Mouse (Mus musculus) midbrain, embryonic 14.5 days (tissue): ENCODE measurements around the gene Nr5a2. TPM values are rescaled to one million over a fixed set of nuclear protein-coding genes. Genes with fewer than 3 reads are reported as not detected.
A peak's percentile ranks its signal among the peaks of the same experiment; 100 is the strongest.

Experiments
- ATAC-seq: fragments of 200-750 bp; cut with Nextera tagmentation; 2 replicates; pipeline ENCODE4 v1.8.0; 2017; ENCODE audit warnings: moderate number of reproducible peaks, moderate library complexity; ENCODE audit not compliant: low FRiP score, low TSS enrichment
- DNase-seq: peaks from one replicate; pipeline ENCODE4 v3.0.0-alpha.2; 2015
- H3K27ac ChIP-seq: fragments of 300-500 bp; sonication (generic); replicated peaks from 2 replicates; pipeline ENCODE4 v1.5.1; 2014; ENCODE audit warnings: mild to moderate bottlenecking, low read depth, low read length, moderate library complexity
- H3K27me3 ChIP-seq: fragments of 300-500 bp; sonication (generic); 2 replicates; pipeline ENCODE4 v1.6.1; 2014; ENCODE audit warnings: low read length, control low read depth, mixed read lengths; ENCODE audit not compliant: control insufficient read depth, insufficient read depth
- H3K36me3 ChIP-seq: fragments of 300-500 bp; sonication (generic); 2 replicates; pipeline ENCODE4 v1.6.1; 2014; ENCODE audit warnings: low read length, control low read depth; ENCODE audit not compliant: control insufficient read depth, insufficient read depth
- H3K4me1 ChIP-seq: fragments of 300-500 bp; sonication (generic); 2 replicates; pipeline ENCODE4 v1.6.1; 2014; ENCODE audit warnings: mild to moderate bottlenecking, antibody characterized with exemption, low read length, control low read depth; ENCODE audit not compliant: control insufficient read depth, insufficient read depth
- H3K4me2 ChIP-seq: fragments of 300-500 bp; sonication (generic); 2 replicates; pipeline ENCODE4 v1.6.1; 2014; ENCODE audit warnings: mild to moderate bottlenecking, low read length, moderate library complexity
- H3K4me3 ChIP-seq: fragments of 300-500 bp; sonication (generic); replicated peaks from 2 replicates; pipeline ENCODE4 v1.5.1; 2014; ENCODE audit warnings: low read depth, low read length
- H3K9ac ChIP-seq: fragments of 300-500 bp; sonication (generic); replicated peaks from 2 replicates; pipeline ENCODE4 v1.6.1; 2014; ENCODE audit warnings: mild to moderate bottlenecking, low read length, moderate library complexity
- H3K9me3 ChIP-seq: fragments of 300-500 bp; sonication (generic); 2 replicates; pipeline ENCODE4 v1.6.1; 2016; ENCODE audit warnings: low read length, control low read depth, mixed read lengths; ENCODE audit not compliant: control insufficient read depth
- WGBS: fragments of 180-500 bp; shearing (Covaris S2); extraction: QIAGEN DNeasy Blood & Tissue Kit; methylation state at CpG from one replicate; pipeline ENCODE4 v1.1.7; 2014; 5-methylcytosine and 5-hydroxymethylcytosine counted together
- polyA plus RNA-seq: library from polyadenylated mRNA; unstranded; fragments of >200 nt; fragmentation: Nextera tagmentation; extraction: Ambion mirVana; gene quantifications from 2 replicates; pipeline ENCODE4 v1.2.1, GENCODE M21; 2014

The Nr5a2 gene
- polyA plus RNA-seq, 1 experiment from 2014 or later: 1.6 TPM

GRCm38 (mm10) chr1:136952609-136953311 is 7.5 kb downstream of the Nr5a2 start:
- H3K27me3 ChIP-seq: peaks cover 92% of the 10 kb centered on the region
- under 1% methylated on average over 39 of the region's 39 CpGs for WGBS
- H3K4me2 ChIP-seq: peak overlapping the region; percentile 48
- no peak overlapping the region for H3K9ac ChIP-seq
- peaks cover 27% of the 10 kb centered on the region for H3K4me1 ChIP-seq
- no peak overlapping the region for H3K27ac ChIP-seq
- peak; percentile 55 for DNase-seq
- H3K4me3 ChIP-seq: peak overlapping the region; percentile 19
- no peaks in the 10 kb centered on the region for H3K9me3 ChIP-seq
- ATAC-seq: no peak
- no peaks in the 10 kb centered on the region for H3K36me3 ChIP-seq

- peak overlapping the region; percentile 19; the same call in 1 of the 2 replicates for H3K4me3 ChIP-seq
- H3K4me2 ChIP-seq: peak overlapping the region; percentile 48
- DNase-seq: no peak
- H3K27ac ChIP-seq: no peak overlapping the region
- 1% methylated on average over 20 of the region's 21 CpGs for WGBS
- no peak for ATAC-seq
- no peaks in the 10 kb centered on the region for H3K36me3 ChIP-seq
- H3K9me3 ChIP-seq: no peaks in the 10 kb centered on the region
- H3K4me1 ChIP-seq: peaks cover 31% of the 10 kb centered on the region
- peaks cover 92% of the 10 kb centered on the region for H3K27me3 ChIP-seq
- H3K9ac ChIP-seq: no peak overlapping the region
These were observed 8.2 kb downstream of the Nr5a2 start for GRCm38 (mm10) chr1:136951946-136952531.

- H3K9ac ChIP-seq: no peak overlapping the region
- whole genome bisulfite sequencing: 17% methylated on average over 3 of the region's 3 CpGs
- H3K27ac ChIP-seq: no peak overlapping the region
- DNase-seq (no peak), ATAC-seq (no peak)
- no peak overlapping the region for H3K4me3 ChIP-seq
- H3K9me3 ChIP-seq: no peaks in the 10 kb centered on the region
- H3K27me3 ChIP-seq: peaks cover 97% of the 10 kb centered on the region
- H3K4me1 ChIP-seq: peaks cover 31% of the 10 kb centered on the region
- H3K36me3 ChIP-seq: no peaks in the 10 kb centered on the region
- no peak overlapping the region for H3K4me2 ChIP-seq
These were observed 9.0 kb downstream of the Nr5a2 start for GRCm38 (mm10) chr1:136951155-136951650.

DNA sequence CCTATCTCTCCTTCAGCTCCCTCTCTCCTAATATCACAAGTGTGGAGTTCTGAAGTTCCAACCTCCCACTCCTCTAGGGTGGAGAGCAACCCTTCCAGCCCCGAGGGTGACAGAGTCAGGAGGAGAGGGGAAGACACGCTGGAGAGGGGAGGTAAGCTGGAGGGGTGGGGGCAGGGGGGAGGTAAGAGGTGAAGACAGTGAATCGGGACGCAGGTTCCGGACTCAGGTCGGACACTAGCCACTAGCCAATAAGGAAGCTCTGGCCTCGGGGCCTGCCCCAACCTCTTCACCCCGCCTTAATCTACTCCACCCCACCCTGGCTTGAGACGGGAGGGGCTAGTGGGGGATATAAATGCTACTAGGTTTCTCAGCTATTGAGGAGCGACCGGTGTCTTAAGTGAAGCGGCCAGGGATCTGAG is 10.9 kb downstream of the Nr5a2 start:
- H3K27me3 ChIP-seq: peaks cover 98% of the 10 kb centered on the region
- WGBS: under 1% methylated on average over 12 of the region's 12 CpGs
- ATAC-seq: peak; percentile 40; the same call in 1 of the 2 replicates
- H3K36me3 ChIP-seq: no peaks in the 10 kb centered on the region
- H3K4me1 ChIP-seq: peaks cover 31% of the 10 kb centered on the region
- no peak overlapping the region for H3K27ac ChIP-seq
- peak overlapping the region; percentile 44 for H3K4me3 ChIP-seq
- H3K9me3 ChIP-seq: no peaks in the 10 kb centered on the region
- peak overlapping the region; percentile 50 for H3K9ac ChIP-seq
- no peak for DNase-seq
- H3K4me2 ChIP-seq: peak overlapping the region; percentile 93

DNA sequence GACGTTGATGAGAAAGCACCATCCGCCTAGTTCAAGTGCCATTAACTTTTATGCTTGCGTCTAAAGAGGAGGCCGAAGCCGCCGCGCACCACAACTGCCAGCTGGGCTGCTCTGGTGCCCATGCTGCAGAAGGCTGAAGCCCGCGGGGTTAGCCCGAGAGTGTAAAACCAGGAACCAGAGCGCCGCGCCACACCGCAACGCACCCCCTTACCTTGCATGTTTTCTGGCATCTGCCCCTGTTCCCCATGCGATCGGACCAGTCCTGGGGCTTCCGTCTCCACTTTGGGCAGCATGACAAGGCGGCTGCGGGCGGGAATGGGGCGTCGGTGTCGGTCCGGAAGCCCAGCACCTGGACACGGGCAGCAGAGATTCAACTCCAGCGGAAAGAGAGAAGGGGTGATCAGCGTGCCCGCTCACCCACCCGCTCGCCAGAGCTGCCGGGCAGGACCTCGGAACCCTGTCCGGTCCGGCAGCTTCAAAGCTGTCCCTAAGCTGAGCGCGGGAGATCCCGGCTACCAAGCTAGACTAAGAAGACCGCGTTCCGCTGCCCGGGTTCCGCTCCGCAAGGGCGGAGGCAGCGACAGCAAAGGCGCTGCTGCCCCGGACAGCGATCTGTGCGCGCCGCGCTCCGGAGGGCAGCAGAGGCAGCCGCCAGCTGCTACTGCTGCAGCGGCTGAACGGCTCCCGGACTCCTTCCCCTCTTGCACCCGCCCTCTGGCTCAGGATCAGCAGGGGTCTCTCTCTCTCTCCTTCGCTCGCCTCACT is 11.6 kb downstream of the Nr5a2 start:
- DNase-seq (peak; percentile 84), ATAC-seq (peak; percentile 72)
- Histone ChIP-seq H3K9ac (peak overlapping the region; percentile 50), H3K4me3 (peak overlapping the region; percentile 44), H3K4me1 (peaks cover 31% of the 10 kb centered on the region), H3K9me3 (no peaks in the 10 kb centered on the region), H3K4me2 (peak overlapping the region; percentile 93), H3K27ac (no peak overlapping the region), H3K36me3 (no peaks in the 10 kb centered on the region), H3K27me3 (peaks cover 96% of the 10 kb centered on the region)
- WGBS: under 1% methylated on average over 61 of the region's 61 CpGs

DNA sequence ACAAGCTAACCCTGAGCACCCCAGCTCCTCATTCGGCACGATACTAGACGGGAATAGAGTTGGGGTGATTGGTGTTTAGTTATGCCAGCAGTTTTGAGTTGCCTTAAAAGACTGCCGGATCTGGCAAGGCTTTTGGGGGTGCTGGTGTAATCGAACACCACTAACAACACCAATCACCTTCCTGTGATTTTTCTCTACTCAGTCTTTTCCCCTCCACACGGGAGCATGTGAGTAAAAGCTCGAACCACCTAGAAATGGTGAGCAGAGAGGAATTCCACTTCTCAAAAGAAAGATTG is 12.2 kb downstream of the Nr5a2 start:
- DNase-seq (no peak), ATAC-seq (no peak)
- peak overlapping the region; percentile 44 for H3K4me3 ChIP-seq
- peaks cover 96% of the 10 kb centered on the region for H3K27me3 ChIP-seq
- H3K9me3 ChIP-seq: no peaks in the 10 kb centered on the region
- 3% methylated on average over 7 of the region's 7 CpGs for WGBS
- peaks cover 30% of the 10 kb centered on the region for H3K4me1 ChIP-seq
- no peaks in the 10 kb centered on the region for H3K36me3 ChIP-seq
- H3K4me2 ChIP-seq: peak overlapping the region; percentile 93
- H3K9ac ChIP-seq: no peak overlapping the region
- no peak overlapping the region for H3K27ac ChIP-seq

DNA sequence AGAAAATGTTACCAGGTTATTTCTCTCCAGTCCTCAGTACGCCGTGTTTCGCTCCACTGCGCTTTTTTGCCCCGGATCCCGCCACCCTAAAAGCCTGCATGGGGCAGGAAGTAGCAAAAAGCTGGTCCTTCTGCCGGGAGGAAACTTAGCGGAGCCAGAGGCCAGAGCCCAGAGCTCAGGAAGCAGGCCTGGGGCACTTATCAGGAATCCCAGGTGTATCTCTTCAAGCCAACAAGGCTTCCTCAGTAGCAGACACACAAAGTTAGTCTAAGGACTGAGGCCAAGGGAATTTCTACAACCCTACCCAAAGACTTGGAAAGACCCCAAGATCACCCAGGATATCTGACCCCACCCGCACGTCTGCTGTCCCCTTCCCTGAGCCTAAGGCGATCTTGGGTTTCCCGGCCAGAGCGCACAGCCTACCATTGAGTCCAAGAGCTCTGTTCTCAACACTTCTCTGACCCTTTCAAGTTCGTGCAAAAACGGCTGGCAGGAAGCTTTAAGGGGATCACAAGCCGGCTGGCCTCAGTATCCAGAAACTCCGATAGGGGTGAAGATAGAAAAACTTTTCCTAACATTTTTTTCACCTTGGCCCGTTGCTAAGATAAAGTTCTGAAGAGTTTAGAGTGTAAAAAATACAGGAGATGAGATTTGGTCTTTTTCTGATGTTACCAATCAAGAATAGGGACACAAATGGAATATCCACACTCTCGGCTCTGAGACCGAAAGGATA is 12.7 kb downstream of the Nr5a2 start:
- Histone ChIP-seq H3K4me1 (peaks cover 25% of the 10 kb centered on the region), H3K36me3 (no peaks in the 10 kb centered on the region), H3K27me3 (peaks cover 93% of the 10 kb centered on the region), H3K4me2 (peak overlapping the region; percentile 93), H3K4me3 (peak overlapping the region; percentile 44), H3K9me3 (no peaks in the 10 kb centered on the region), H3K9ac (no peak overlapping the region), H3K27ac (no peak overlapping the region)
- 1% methylated on average over 20 of the region's 20 CpGs for WGBS
- ATAC-seq: no peak
- DNase-seq: no peak

- Histone ChIP-seq H3K36me3 (no peaks in the 10 kb centered on the region), H3K9me3 (no peaks in the 10 kb centered on the region), H3K27me3 (peaks cover 87% of the 10 kb centered on the region), H3K4me2 (peak overlapping the region; percentile 93), H3K4me1 (peaks cover 19% of the 10 kb centered on the region), H3K4me3 (peak overlapping the region; percentile 44), H3K9ac (no peak overlapping the region), H3K27ac (no peak overlapping the region)
- DNase-seq: peak; percentile 46
- WGBS: under 1% methylated on average over 18 of the region's 18 CpGs
- no peak for ATAC-seq
These were observed 13.3 kb downstream of the Nr5a2 start for GRCm38 (mm10) chr1:136946806-136947393.
